In the genomic region with DNA sequence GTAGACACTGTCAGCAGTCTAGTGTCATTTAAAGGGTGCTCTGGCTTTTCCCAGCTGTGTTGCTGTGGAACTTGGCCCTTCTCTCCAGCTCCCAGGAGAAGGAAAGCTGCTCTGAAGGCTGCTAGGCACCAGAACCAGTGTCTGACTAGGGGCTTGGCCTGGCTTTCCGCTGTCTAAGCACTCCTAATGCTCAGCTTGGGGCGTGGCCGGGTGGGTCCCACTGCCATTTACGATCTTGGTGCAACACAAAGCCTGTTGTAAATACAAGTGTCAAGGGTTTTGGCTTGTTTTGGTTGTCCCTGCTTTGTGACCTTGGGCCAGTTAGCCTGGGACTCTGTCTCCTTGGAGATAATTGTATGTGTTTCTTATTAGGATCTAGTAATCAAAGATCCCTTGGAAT, we compare ENCODE assay signal across 12 mouse cellular contexts. TPM values are rescaled to one million over a fixed set of nuclear protein-coding genes. Genes with fewer than 3 reads are reported as not detected.
DNase-seq lines count a peak whose midpoint lies in the region; ATAC-seq and TF ChIP-seq lines count a peak whose summit lies in the region.
"Had no signal": no experiment of that assay in that cellular context is flagged by ENCODE, and none has a peak within 500 bp of the region (broad histone marks: within the 10 kb centered on the region; RNA-seq: fewer than 3 reads in every experiment).

No protein-coding gene starts in this region.

- TF ChIP-seq EP300 in liver, postnatal 0 days (IDR thresholded peaks at IDR 0.05; ENCODE audit: low read depth), result no peak

- WGBS in heart, embryonic 12.5 days, result 70% methylated on average over 4 of the region's 4 CpGs
- WGBS in limb, embryonic 12.5 days, result 21% methylated on average over 4 of the region's 4 CpGs
- WGBS in liver, postnatal 0 days (ENCODE audit: insufficient replicate concordance), result 73% methylated on average over 4 of the region's 4 CpGs

- no peaks in the 10 kb centered on the region for H3K27me3 ChIP-seq in heart, embryonic 12.5 days (replicated peaks)
- no peaks in the 10 kb centered on the region for H3K27me3 ChIP-seq in limb, embryonic 12.5 days
- no peaks in the 10 kb centered on the region for H3K27me3 ChIP-seq in liver, postnatal 0 days (ENCODE audit: insufficient read depth, low read length)
- H3K27me3 ChIP-seq: liver, embryonic 13.5 days had no signal

- no peaks in the 10 kb centered on the region for H3K36me3 ChIP-seq in heart, embryonic 12.5 days
- H3K36me3 ChIP-seq in limb, embryonic 12.5 days, result no peaks in the 10 kb centered on the region
- no peaks in the 10 kb centered on the region for H3K36me3 ChIP-seq in liver, postnatal 0 days (replicated peaks; ENCODE audit: insufficient read depth, low read length)
- H3K36me3 ChIP-seq: forebrain, embryonic 10.5 days; liver, embryonic 13.5 days had no signal

- no peak overlapping the region for H3K4me3 ChIP-seq in heart, embryonic 12.5 days
- no peak overlapping the region for H3K4me3 ChIP-seq in limb, embryonic 12.5 days (replicated peaks)
- H3K4me3 ChIP-seq in liver, postnatal 0 days (ENCODE audit: low read depth, low read length), result no peak overlapping the region
- H3K4me3 ChIP-seq: forebrain, embryonic 10.5 days; liver, embryonic 13.5 days; myocyte had no signal

- H3K9me3 ChIP-seq in heart, embryonic 12.5 days (replicated peaks), result no peaks in the 10 kb centered on the region
- H3K9me3 ChIP-seq in limb, embryonic 12.5 days, result no peaks in the 10 kb centered on the region
- no peaks in the 10 kb centered on the region for H3K9me3 ChIP-seq in liver, postnatal 0 days (ENCODE audit: low read length)
- H3K9me3 ChIP-seq: forebrain, embryonic 10.5 days; liver, embryonic 13.5 days had no signal

- TF ChIP-seq CTCF in liver, postnatal 0 days (IDR thresholded peaks at IDR 0.05; ENCODE audit: low read depth), result no peak

- H3K4me1 ChIP-seq in heart, embryonic 12.5 days (replicated peaks), result peaks cover 62% of the 10 kb centered on the region
- H3K4me1 ChIP-seq in limb, embryonic 12.5 days (replicated peaks), result peaks cover 62% of the 10 kb centered on the region
- H3K4me1 ChIP-seq in liver, postnatal 0 days (ENCODE audit: insufficient read depth), result peaks cover 13% of the 10 kb centered on the region

- DNase-seq in heart, postnatal 25 days (ENCODE audit: low spot score), result no peak
- peak; percentile 44 for DNase-seq in urinary bladder, postnatal 14 days (ENCODE audit: low spot score)
- DNase-seq in urinary bladder, adult 2 months (ENCODE audit: low spot score), result no peak
- DNase-seq in liver, postnatal 0 days, result no peak
- DNase-seq in yolk sac, embryonic 10.5 days (ENCODE audit: low spot score), result no peak
- DNase-seq: liver, embryonic 13.5 days; right cerebral cortex, postnatal 4 days had no signal

- ATAC-seq in heart, embryonic 12.5 days (ENCODE audit: insufficient number of reproducible peaks, low FRiP score), result no peak
- no peak for ATAC-seq in limb, embryonic 12.5 days (ENCODE audit: insufficient number of reproducible peaks, insufficient read depth, low FRiP score, low TSS enrichment, low read depth)
- ATAC-seq in frontal cortex, adult (ENCODE audit: low TSS enrichment), result no peak
- ATAC-seq in liver, postnatal 0 days, result no peak

- H3K4me2 ChIP-seq in heart, embryonic 12.5 days, result no peak overlapping the region
- H3K4me2 ChIP-seq in limb, embryonic 12.5 days, result 0 out of 2 replicates have a peak overlapping the region, but pooled peaks have one; percentile 4
- H3K4me2 ChIP-seq in liver, postnatal 0 days (ENCODE audit: low read depth, low read length), result no peak overlapping the region
- H3K4me2 ChIP-seq: liver, embryonic 13.5 days had no signal

- H3K27ac ChIP-seq in heart, embryonic 12.5 days (ENCODE audit: poor library complexity, severe bottlenecking), result no peak overlapping the region
- H3K27ac ChIP-seq in limb, embryonic 12.5 days, result peak overlapping the region; percentile 89
- no peak overlapping the region for H3K27ac ChIP-seq in liver, postnatal 0 days (ENCODE audit: low read depth)
- H3K27ac ChIP-seq: forebrain, embryonic 10.5 days; liver, embryonic 13.5 days had no signal

- intact Hi-C loops in heart, postnatal 25 days (cut with DNase I), result no loop called here

- H3K9ac ChIP-seq in heart, embryonic 12.5 days, result peak overlapping the region; percentile 44; the same call in 1 of the 2 replicates
- no peak overlapping the region for H3K9ac ChIP-seq in limb, embryonic 12.5 days (replicated peaks)
- no peak overlapping the region for H3K9ac ChIP-seq in liver, postnatal 0 days (replicated peaks)
- H3K9ac ChIP-seq: liver, embryonic 13.5 days had no signal

RNA-seq across cellular contexts. Expression of gene Taf11, which starts 30.7 kb away (rescaled TPM):
- 48.6 and 56.2 TPM in 2 replicates for polyA plus RNA-seq in heart, embryonic 12.5 days (2016; fragmentation: Nextera tagmentation; extraction: Ambion mirVana)
- total RNA-seq in heart, postnatal 25 days (2021), result 10 to 100 TPM; 21.3 to 22.5 TPM
- 32.9 and 33.2 TPM in 2 replicates for polyA plus RNA-seq in urinary bladder, adult 2 months (2012; rRNA removed)
- 101 and 115 TPM in 2 replicates for polyA plus RNA-seq in limb, embryonic 12.5 days (2016; fragmentation: Nextera tagmentation; extraction: Ambion mirVana)
- polyA plus RNA-seq in liver, postnatal 0 days (2015; fragmentation: Nextera tagmentation; extraction: Ambion mirVana), result 17.4 and 17.8 TPM in 2 replicates

RNA-seq across cellular contexts. Expression of gene Anks1, which starts 31.2 kb away (rescaled TPM):
- polyA plus RNA-seq in heart, embryonic 12.5 days (2016; fragmentation: Nextera tagmentation; extraction: Ambion mirVana), result 11.5 and 12.1 TPM in 2 replicates
- total RNA-seq in heart, postnatal 25 days (2021), result 10 to 100 TPM; 56.8 to 61.6 TPM
- 45.2 and 52.6 TPM in 2 replicates for polyA plus RNA-seq in urinary bladder, adult 2 months (2012; rRNA removed)
- polyA plus RNA-seq in limb, embryonic 12.5 days (2016; fragmentation: Nextera tagmentation; extraction: Ambion mirVana), result 19.0 and 21.8 TPM in 2 replicates
- 2.3 and 3.0 TPM in 2 replicates for polyA plus RNA-seq in liver, postnatal 0 days (2015; fragmentation: Nextera tagmentation; extraction: Ambion mirVana)
